In genomic region chr6:72140371-72140770, GRCm38 (mm10) we compare ENCODE assay signal across 11 mouse cellular contexts. TPM values are rescaled to one million over a fixed set of nuclear protein-coding genes. Genes with fewer than 3 reads are reported as not detected.
A peak's percentile ranks its signal among the peaks of the same experiment; 100 is the strongest.
DNase-seq lines count a peak whose midpoint lies in the region; ATAC-seq and TF ChIP-seq lines count a peak whose summit lies in the region.
"Had no signal": no experiment of that assay in that cellular context is flagged by ENCODE, and none has a peak within 500 bp of the region (broad histone marks: within the 10 kb centered on the region; RNA-seq: fewer than 3 reads in every experiment).

No protein-coding gene starts in this region.

- 72% methylated on average over 8 of the region's 8 CpGs for WGBS in limb, embryonic 15.5 days
- WGBS in cerebellum, adult 2 months, result 84% methylated on average over 8 of the region's 8 CpGs

- H3K4me2 ChIP-seq in limb, embryonic 15.5 days, result no peak overlapping the region
- H3K4me2 ChIP-seq: midbrain, embryonic 12.5 days had no signal

- H3K9me3 ChIP-seq in limb, embryonic 15.5 days, result no peaks in the 10 kb centered on the region
- H3K9me3 ChIP-seq: midbrain, embryonic 12.5 days had no signal

- peak; percentile 65 to 81 for DNase-seq in adrenal gland, adult (ENCODE audit: inconsistent age in 2 of 2, low spot score in 1 of 2)
- no peak for DNase-seq in adrenal gland, postnatal 4 days (ENCODE audit: low spot score in 2 of 2)
- DNase-seq in MEL-GATA-1-ER (ENCODE audit: extremely low read depth, low read depth), result peak; percentile 88
- no peak for DNase-seq in adipocyte (ENCODE audit: low spot score)
- DNase-seq in urinary bladder, adult 2 months (ENCODE audit: low spot score), result no peak
- DNase-seq in cerebellum, adult 2 months, result no peak
- DNase-seq: heart, postnatal 14 days; layer of hippocampus, adult 9-11 months had no signal

- H3K4me3 ChIP-seq in limb, embryonic 15.5 days, result no peak overlapping the region
- no peak overlapping the region for H3K4me3 ChIP-seq in cerebellum, adult 2 months (replicated peaks; ENCODE audit: insufficient read depth, low read depth, low read length)
- H3K4me3 ChIP-seq: midbrain, embryonic 12.5 days had no signal

- peaks cover 12% of the 10 kb centered on the region for H3K36me3 ChIP-seq in limb, embryonic 15.5 days

- no peaks in the 10 kb centered on the region for H3K27me3 ChIP-seq in limb, embryonic 15.5 days
- H3K27me3 ChIP-seq in cerebellum, adult 2 months (ENCODE audit: control insufficient read depth, insufficient read depth, low read length), result no peaks in the 10 kb centered on the region
- H3K27me3 ChIP-seq: midbrain, embryonic 12.5 days had no signal

- H3K27ac ChIP-seq in limb, embryonic 15.5 days, result peak overlapping the region; percentile 70
- no peak overlapping the region for H3K27ac ChIP-seq in cerebellum, adult 2 months (ENCODE audit: insufficient read depth, low read length)
- H3K27ac ChIP-seq: midbrain, embryonic 12.5 days had no signal

- H3K4me1 ChIP-seq in limb, embryonic 15.5 days, result peaks cover 27% of the 10 kb centered on the region
- peaks cover 3% of the 10 kb centered on the region; the same call in 1 of the 2 replicates for H3K4me1 ChIP-seq in cerebellum, adult 2 months (ENCODE audit: control insufficient read depth, insufficient read depth, low read length)
- H3K4me1 ChIP-seq: midbrain, embryonic 12.5 days had no signal

- ATAC-seq in limb, embryonic 15.5 days (ENCODE audit: insufficient number of reproducible peaks, low FRiP score, low TSS enrichment, low read depth), result no peak
- ATAC-seq in megakaryocyte-erythroid progenitor cell, adult 5-6 weeks (replicated peaks; ENCODE audit: low FRiP score, low TSS enrichment, poor library complexity, severe bottlenecking), result peak; percentile 74

- no peak overlapping the region for H3K9ac ChIP-seq in limb, embryonic 15.5 days
- H3K9ac ChIP-seq: midbrain, embryonic 12.5 days had no signal

- no peak for TF ChIP-seq POLR2A in cerebellum, adult 2 months (IDR thresholded peaks at IDR 0.05; ENCODE audit: borderline replicate concordance, insufficient read depth, low read length)

- TF ChIP-seq CTCF in cerebellum, adult 2 months (IDR thresholded peaks at IDR 0.05; ENCODE audit: borderline replicate concordance, insufficient read depth, low read depth, low read length), result no peak

RNA-seq across cellular contexts. Expression of gene St3gal5, which starts 43.0 kb away (rescaled TPM):
- total RNA-seq in adrenal gland, postnatal 4 days (2021), result 100 to 1,000 TPM; 144 to 153 TPM
- 31.0 and 36.0 TPM in 2 replicates for polyA plus RNA-seq in limb, embryonic 15.5 days (2015; fragmentation: Nextera tagmentation; extraction: Ambion mirVana)
- total RNA-seq in megakaryocyte-erythroid progenitor cell, adult 5-6 weeks (2014; fragmentation: Nextera tagmentation), result 61.6 and 63.5 TPM in 2 replicates
- total RNA-seq in megakaryocyte-erythroid progenitor cell, adult 5-6 weeks (2017), result 89.4 and 101 TPM in 2 replicates
- polyA plus RNA-seq in urinary bladder, adult 2 months (2012; rRNA removed), result 22.3 and 25.0 TPM in 2 replicates
- 129 TPM in 2 replicates for polyA plus RNA-seq in cerebellum, adult 2 months (2012; rRNA removed)

Comparison
In these comparisons a context has a peak if more than half of its experiments do, and no peak if none do; other contexts are left out.
1. DNase-seq: peak in adrenal gland, adult (2 of 2) and MEL-GATA-1-ER (single experiment); none in adrenal gland, postnatal 4 days (0 of 2), adipocyte (single experiment), urinary bladder, adult 2 months (single experiment) and cerebellum, adult 2 months (0 of 2).